Mouse (Mus musculus) kidney, postnatal 4 days (tissue): ENCODE measurements around the gene Gal.

ENCODE experiments used
- DNase-seq, 2 experiments: peaks; one replicate each; pipeline ENCODE4 v3.0.0; 2021; ENCODE audit warnings: mixed read lengths in 2 of 2

The Gal gene

GRCm38 (mm10) chr19:3414268-3414733 is at the start of gene Gal:
Gal (minus strand) TSS chr19:3414544.
- DNase-seq: peak; percentile 51 to 66

- no peak for DNase-seq
These were observed 45.6 kb upstream of the Gal start for GRCm38 (mm10) chr19:3459986-3460385.

- DNase-seq: no peak
These were observed 44.2 kb upstream of the Gal start for GRCm38 (mm10) chr19:3458331-3459099.

- DNase-seq: no peak
These were observed 43.4 kb upstream of the Gal start for GRCm38 (mm10) chr19:3457700-3458099.

- DNase-seq: peak in 1 of 2 experiments; percentile 22
These were observed 37.3 kb upstream of the Gal start for GRCm38 (mm10) chr19:3451649-3452048.

GRCm38 (mm10) chr19:3451170-3451569 is 36.8 kb upstream of the Gal start:
- DNase-seq: peak; percentile 68 to 78

GRCm38 (mm10) chr19:3450714-3451113 is 36.4 kb upstream of the Gal start:
- no peak for DNase-seq

- DNase-seq: peak in 1 of 2 experiments; percentile 22
These were observed 34.9 kb upstream of the Gal start for GRCm38 (mm10) chr19:3449248-3449647.

- DNase-seq: no peak
These were observed 33.0 kb upstream of the Gal start for GRCm38 (mm10) chr19:3447348-3447747.

GRCm38 (mm10) chr19:3441092-3441491 is 26.7 kb upstream of the Gal start:
- DNase-seq: no peak

GRCm38 (mm10) chr19:3440667-3441066 is 26.3 kb upstream of the Gal start:
- DNase-seq: no peak

- peak; percentile 15 to 21 for DNase-seq
These were observed 23.6 kb upstream of the Gal start for GRCm38 (mm10) chr19:3437980-3438379.

GRCm38 (mm10) chr19:3436840-3437239 is 22.5 kb upstream of the Gal start:
- peak; percentile 53 to 62 for DNase-seq

GRCm38 (mm10) chr19:3435824-3436223 is 21.5 kb upstream of the Gal start:
- DNase-seq: no peak

GRCm38 (mm10) chr19:3434641-3435040 is 20.3 kb upstream of the Gal start:
- no peak for DNase-seq

GRCm38 (mm10) chr19:3434124-3434523 is 19.8 kb upstream of the Gal start:
- DNase-seq: no peak

- DNase-seq: no peak
These were observed 17.6 kb upstream of the Gal start for GRCm38 (mm10) chr19:3431969-3432368.

GRCm38 (mm10) chr19:3431066-3431465 is 16.7 kb upstream of the Gal start:
- no peak for DNase-seq

GRCm38 (mm10) chr19:3429156-3429816 is 14.9 kb upstream of the Gal start:
- no peak for DNase-seq

GRCm38 (mm10) chr19:3428057-3428830 is 13.9 kb upstream of the Gal start:
- no peak for DNase-seq

GRCm38 (mm10) chr19:3424214-3424613 is 9.9 kb upstream of the Gal start:
- DNase-seq: no peak

GRCm38 (mm10) chr19:3422981-3423380 is 8.6 kb upstream of the Gal start:
- DNase-seq: no peak

- no peak for DNase-seq
These were observed 8.1 kb upstream of the Gal start for GRCm38 (mm10) chr19:3422488-3422887.
